Mouse (Mus musculus) kidney, adult 2 months (tissue): ENCODE results near the gene Pik3r5.

Source experiments
- CTCF ChIP-seq: fragments of 200-500 bp; conservative IDR thresholded peaks from 2 replicates; pipeline ENCODE4 v1.5.1; 2011; ENCODE audit warnings: low read depth, mild to moderate bottlenecking, control low read depth, low read length, moderate library complexity, mixed read lengths; ENCODE audit not compliant: insufficient read depth, insufficient read length
- POLR2A ChIP-seq: fragments of 200-500 bp; IDR thresholded peaks from one replicate; pipeline ENCODE4 v1.6.1; 2011; ENCODE audit warnings: low read depth, low read length, control low read depth

DNA sequence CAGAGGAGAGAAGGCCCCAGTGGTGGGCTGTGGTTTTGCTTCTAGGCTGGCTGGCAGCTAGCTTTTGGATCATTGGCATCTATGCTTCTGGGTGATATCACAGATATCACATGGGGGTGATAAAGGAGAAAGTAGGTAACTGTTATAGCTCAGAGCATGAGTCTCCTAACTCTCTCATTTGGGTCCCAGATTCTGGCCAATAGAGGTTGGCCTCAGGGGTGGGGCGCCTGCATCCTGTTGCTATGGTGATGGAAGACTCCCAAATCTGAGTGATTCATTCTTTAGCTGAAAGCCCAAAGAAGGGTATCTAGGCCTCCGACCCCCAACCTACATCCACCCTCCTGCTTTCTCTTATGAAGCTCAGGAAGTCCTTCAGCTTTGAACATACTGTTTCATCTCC, 2.8 kb downstream of the Pik3r5 start:
- no peak for TF ChIP-seq CTCF
- no peak for TF ChIP-seq POLR2A
